Mouse (Mus musculus): ENCODE results near the gene Gm13101. TPM values are rescaled to one million over a fixed set of nuclear protein-coding genes. Genes with fewer than 3 reads are reported as not detected.
"Not testable (repeated sequence)": the region's sequence is repeated elsewhere in the genome, so short reads cannot be mapped to it uniquely, and the experiment has no call there.

Gm13101 gene
- polyA plus RNA-seq (2012; rRNA removed): not detected in 2 replicates

DNA sequence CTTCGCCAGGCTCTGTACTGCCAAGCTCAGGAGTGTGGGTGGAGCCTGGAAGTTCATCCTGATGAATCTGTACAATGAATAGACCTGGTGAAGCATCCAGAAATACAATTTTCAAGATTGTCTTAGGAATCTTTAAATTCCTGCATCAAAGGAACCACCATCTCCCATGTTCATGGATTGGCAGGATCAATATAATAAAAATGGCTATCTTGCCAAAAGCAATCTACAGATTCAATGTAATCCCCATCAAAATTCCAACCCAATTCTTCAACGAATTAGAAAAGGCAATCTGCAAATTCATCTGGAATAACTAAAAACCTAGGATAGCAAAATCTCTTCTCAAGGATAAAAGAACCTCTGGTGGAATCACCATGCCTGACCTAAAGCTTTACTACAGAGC is at the start of gene Gm13101:
Gene Gm13101, minus strand, starts transcription at position 101 of the 400 bp plus-strand sequence.
- not testable (repeated sequence) for H3K4me1 ChIP-seq (ENCODE audit: control insufficient read depth, insufficient read depth, low read length); DNase-seq; H3K27ac ChIP-seq (ENCODE audit: insufficient read depth, low read length); H3K4me3 ChIP-seq (replicated peaks; ENCODE audit: insufficient read depth, low read depth, low read length); H3K27me3 ChIP-seq (ENCODE audit: control insufficient read depth, insufficient read depth, low read length)
- 29% methylated on average over 2 of the region's 2 CpGs for WGBS

DNA sequence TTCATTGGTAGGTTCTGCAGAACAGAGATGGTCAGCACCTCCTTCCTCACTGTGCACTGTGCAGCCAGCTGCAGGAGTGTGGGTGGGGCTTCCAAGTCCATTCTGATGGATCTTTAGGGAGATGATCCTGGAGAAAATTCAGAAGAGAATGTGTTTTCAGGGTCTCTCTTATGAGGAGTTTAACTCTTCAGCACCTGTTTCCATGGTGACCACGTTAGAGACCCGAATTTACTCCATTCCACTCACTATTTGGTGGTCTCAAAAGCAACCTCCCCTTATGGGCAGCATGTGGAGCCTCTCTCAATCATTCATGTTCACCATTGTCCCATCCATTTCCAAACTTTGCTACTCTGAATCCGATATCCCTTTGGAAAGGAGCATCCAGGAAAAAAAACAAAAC is 27.5 kb upstream of the Gm13101 start, which contains the start of gene Pramef17:
Gene Pramef17, minus strand, starts transcription at position 101 of the 400 bp plus-strand sequence.
- WGBS: 37% methylated on average over 3 of the region's 3 CpGs
- not testable (repeated sequence) for H3K27ac ChIP-seq (ENCODE audit: insufficient read depth, low read length); H3K4me1 ChIP-seq (ENCODE audit: control insufficient read depth, insufficient read depth, low read length); DNase-seq; H3K27me3 ChIP-seq (ENCODE audit: control insufficient read depth, insufficient read depth, low read length); H3K4me3 ChIP-seq (replicated peaks; ENCODE audit: insufficient read depth, low read depth, low read length)

DNA sequence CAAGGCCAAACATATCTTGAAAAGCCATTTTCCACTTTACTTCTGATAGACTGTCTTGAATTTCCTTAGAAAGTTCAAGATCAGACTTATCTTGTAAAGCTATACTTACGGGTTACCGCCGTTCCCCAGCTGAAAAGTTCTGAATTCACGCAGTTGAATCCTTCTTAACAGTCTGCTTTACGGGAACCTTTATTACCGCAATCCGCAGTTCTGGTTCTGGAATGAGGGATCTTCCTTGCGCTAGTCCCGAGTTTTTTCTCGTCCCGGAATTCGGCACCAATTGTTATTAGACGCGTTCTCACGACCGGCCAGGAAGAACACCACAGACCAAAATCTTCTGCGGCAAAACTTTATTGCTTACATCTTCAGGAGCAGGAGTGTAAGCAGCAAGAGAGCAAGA is 21.4 kb upstream of the Gm13101 start:
- not testable (repeated sequence) for H3K4me3 ChIP-seq (replicated peaks; ENCODE audit: insufficient read depth, low read depth, low read length); H3K27ac ChIP-seq (ENCODE audit: insufficient read depth, low read length); H3K4me1 ChIP-seq (ENCODE audit: control insufficient read depth, insufficient read depth, low read length); H3K27me3 ChIP-seq (ENCODE audit: control insufficient read depth, insufficient read depth, low read length)
- 95% methylated on average over 17 of the region's 17 CpGs for WGBS
- DNase-seq: peak; percentile 41 to 55

DNA sequence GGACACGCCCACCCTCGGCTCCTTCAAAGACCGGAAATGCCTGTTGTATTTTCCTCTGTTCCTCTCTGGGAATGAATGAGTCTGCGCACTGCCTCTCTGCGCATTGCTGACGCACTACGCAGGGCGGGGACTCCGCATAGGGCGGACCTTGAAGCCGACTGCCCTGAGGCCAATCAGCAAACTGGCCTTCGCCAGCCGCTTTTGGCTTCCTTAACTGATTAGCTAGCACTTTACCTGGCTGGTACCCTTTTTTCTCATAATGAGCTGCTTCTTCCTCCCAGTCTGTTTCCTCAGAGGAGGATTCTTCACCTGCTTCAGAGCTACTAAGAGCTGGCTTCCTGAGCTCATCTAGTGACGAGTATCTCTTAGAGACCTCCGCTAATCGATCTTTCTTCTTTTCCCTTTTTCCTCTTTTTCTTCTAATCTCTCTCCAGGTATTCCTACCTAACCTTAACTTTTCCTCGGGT is 20.8 kb upstream of the Gm13101 start:
- not testable (repeated sequence) for H3K27ac ChIP-seq (ENCODE audit: insufficient read depth, low read length); H3K27me3 ChIP-seq (ENCODE audit: control insufficient read depth, insufficient read depth, low read length); H3K4me1 ChIP-seq (ENCODE audit: control insufficient read depth, insufficient read depth, low read length); H3K4me3 ChIP-seq (replicated peaks; ENCODE audit: insufficient read depth, low read depth, low read length)
- WGBS: 84% methylated on average over 12 of the region's 17 CpGs
- DNase-seq: peak; percentile 27 to 47

DNA sequence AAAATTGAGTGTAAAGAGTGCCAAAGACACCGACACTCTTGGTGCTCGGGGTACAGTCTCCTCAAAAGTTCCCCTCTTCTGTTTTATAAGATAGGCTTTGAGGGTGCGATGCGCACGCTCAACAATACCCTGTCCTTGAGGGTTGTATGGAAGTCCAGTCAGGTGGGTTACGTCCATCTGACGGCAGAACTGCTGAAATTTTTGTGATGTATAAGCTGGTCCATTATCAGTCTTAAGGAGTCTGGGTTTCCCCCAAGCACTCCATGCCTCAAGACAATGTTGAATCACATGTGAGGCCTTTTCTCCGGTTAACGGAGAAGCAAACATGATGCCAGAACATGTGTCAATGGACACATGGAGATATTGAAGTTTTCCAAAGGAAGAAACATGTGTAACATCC is 19.0 kb upstream of the Gm13101 start:
- H3K27ac ChIP-seq (ENCODE audit: insufficient read depth, low read length); H3K4me1 ChIP-seq (ENCODE audit: control insufficient read depth, insufficient read depth, low read length); H3K27me3 ChIP-seq (ENCODE audit: control insufficient read depth, insufficient read depth, low read length); H3K4me3 ChIP-seq (replicated peaks; ENCODE audit: insufficient read depth, low read depth, low read length): not testable (repeated sequence)
- DNase-seq: peak; percentile 24 to 29
- 92% methylated on average over 6 of the region's 9 CpGs for WGBS

DNA sequence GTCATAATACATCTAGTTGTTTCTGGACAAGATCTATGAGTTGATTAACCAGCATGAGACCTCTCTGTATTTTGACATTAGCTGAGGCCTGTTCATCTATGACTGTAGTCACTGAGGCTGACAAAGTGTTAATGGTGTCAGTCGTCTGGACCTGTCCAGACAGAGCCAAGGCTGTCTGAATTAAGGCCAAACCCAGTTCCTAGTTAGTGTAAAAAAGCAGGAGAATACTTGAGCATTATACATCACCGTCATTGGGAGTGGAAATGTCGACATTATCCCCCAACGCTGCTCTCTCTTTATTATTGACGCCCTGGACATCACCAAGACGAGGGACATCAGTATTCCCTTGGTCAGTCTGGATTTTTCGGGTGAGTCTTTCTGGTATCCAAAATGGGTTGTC is 18.4 kb upstream of the Gm13101 start:
- not testable (repeated sequence) for H3K4me1 ChIP-seq (ENCODE audit: control insufficient read depth, insufficient read depth, low read length); H3K4me3 ChIP-seq (replicated peaks; ENCODE audit: insufficient read depth, low read depth, low read length); H3K27ac ChIP-seq (ENCODE audit: insufficient read depth, low read length); H3K27me3 ChIP-seq (ENCODE audit: control insufficient read depth, insufficient read depth, low read length)
- WGBS: no CpG with 5 or more reads among the region's 7 CpGs
- peak; percentile 17 to 20 for DNase-seq

DNA sequence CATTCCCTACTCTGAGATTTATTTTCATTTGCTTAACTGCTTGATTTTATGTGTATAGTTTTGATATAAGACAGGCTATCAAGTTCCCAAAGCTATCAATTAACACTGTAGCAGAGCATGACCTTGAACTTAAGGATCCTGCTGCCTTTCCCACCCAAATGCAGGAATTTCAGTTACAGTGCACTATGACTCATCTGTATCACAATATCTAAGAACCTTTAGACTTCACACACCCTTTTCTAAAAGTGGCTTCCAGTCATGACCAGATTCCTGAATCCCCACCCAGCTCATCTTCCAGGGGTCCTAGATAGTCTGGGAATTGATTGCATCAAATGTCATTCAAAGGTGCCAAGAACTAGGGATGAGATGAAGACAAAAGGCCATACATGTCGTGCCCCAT is 16.7 kb upstream of the Gm13101 start:
- H3K27me3 ChIP-seq (ENCODE audit: control insufficient read depth, insufficient read depth, low read length); H3K27ac ChIP-seq (ENCODE audit: insufficient read depth, low read length): not testable (repeated sequence)
- WGBS: 25% methylated on average over 1 of the region's 1 CpGs

DNA sequence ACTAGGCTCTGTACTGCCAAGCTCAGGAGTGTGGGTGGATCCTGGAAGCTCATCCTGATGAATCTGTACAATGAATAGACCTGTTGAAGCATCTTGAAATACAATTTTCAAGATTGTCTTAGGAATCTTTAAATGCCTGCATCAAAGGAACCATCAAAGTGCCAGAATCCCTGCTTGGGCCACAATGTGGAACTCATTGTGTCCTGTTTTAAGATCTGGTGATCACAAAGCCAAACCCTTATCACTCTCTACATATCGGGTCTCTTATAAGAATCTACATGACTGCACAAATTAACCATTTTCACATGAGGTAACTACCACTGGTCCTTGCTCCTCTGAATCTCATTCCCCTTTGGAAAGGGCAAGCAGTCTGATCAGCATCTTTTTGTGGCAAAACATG is 15.8 kb downstream of the Gm13101 start, which contains the start of gene Pramef25:
Gene Pramef25, minus strand, starts transcription at position 101 of the 400 bp plus-strand sequence.
- WGBS: 90% methylated on average over 1 of the region's 1 CpGs
- not testable (repeated sequence) for DNase-seq; H3K4me3 ChIP-seq (replicated peaks; ENCODE audit: insufficient read depth, low read depth, low read length); H3K27me3 ChIP-seq (ENCODE audit: control insufficient read depth, insufficient read depth, low read length); H3K4me1 ChIP-seq (ENCODE audit: control insufficient read depth, insufficient read depth, low read length); H3K27ac ChIP-seq (ENCODE audit: insufficient read depth, low read length)

More for the DNA sequence above, 16.7 kb upstream of the Gm13101 start:
- not testable (repeated sequence) for H3K4me1 ChIP-seq (ENCODE audit: control insufficient read depth, insufficient read depth, low read length); DNase-seq; H3K4me3 ChIP-seq (replicated peaks; ENCODE audit: insufficient read depth, low read depth, low read length)

Other genes starting within 250 kb of the Gm13101 start
- not detected in 2 replicates for gene Gm13078, start 247.5 kb downstream of the Gm13101 start, polyA plus RNA-seq (2012; rRNA removed)
- gene Gm13023, start 177.6 kb downstream of the Gm13101 start, polyA plus RNA-seq (2012; rRNA removed): not detected in 2 replicates
- gene Gm13084, start 150.9 kb downstream of the Gm13101 start, polyA plus RNA-seq (2012; rRNA removed): not detected in 2 replicates
- not detected in 2 replicates for gene Gm13103, start 120.5 kb downstream of the Gm13101 start, polyA plus RNA-seq (2012; rRNA removed)
- gene Pramef6, start 66.6 kb downstream of the Gm13101 start, polyA plus RNA-seq (2012; rRNA removed): not detected in 2 replicates
- gene Pramef25, start 15.9 kb downstream of the Gm13101 start, polyA plus RNA-seq (2012; rRNA removed): not detected in 2 replicates
- gene Pramef17, start 27.4 kb upstream of the Gm13101 start, polyA plus RNA-seq (2012; rRNA removed): not detected in 2 replicates
- gene Pramel4, start 92.2 kb upstream of the Gm13101 start, polyA plus RNA-seq (2012; rRNA removed): not detected in 2 replicates
- not detected in 2 replicates for gene Gm13102, start 139.5 kb upstream of the Gm13101 start, polyA plus RNA-seq (2012; rRNA removed)
- not detected in 2 replicates for gene Oog3, start 195.7 kb upstream of the Gm13101 start, polyA plus RNA-seq (2012; rRNA removed)
- gene Oog2, start 223.8 kb upstream of the Gm13101 start, polyA plus RNA-seq (2012; rRNA removed): not detected in 2 replicates
- not detected in 2 replicates for gene C87977, start 246.4 kb upstream of the Gm13101 start, polyA plus RNA-seq (2012; rRNA removed)